Mouse (Mus musculus): ENCODE results near the gene Cphx1.
"Not testable (repeated sequence)": the region's sequence is repeated elsewhere in the genome, so short reads cannot be mapped to it uniquely, and the experiment has no call there.

The Cphx1 gene

GRCm38 (mm10) chr14:25938004-25938403, at the start of gene Cphx1:
Gene Cphx1, plus strand, starts transcription at chr14:25938304.
- not testable (repeated sequence) for DNase-seq

GRCm38 (mm10) chr14:25894566-25894965, 43.5 kb upstream of the Cphx1 start:
- DNase-seq, result not testable (repeated sequence)

- DNase-seq, result not testable (repeated sequence)
Measured at GRCm38 (mm10) chr14:25895686-25896085, 42.4 kb upstream of the Cphx1 start.

GRCm38 (mm10) chr14:25903000-25903399, 35.1 kb upstream of the Cphx1 start, which contains the start of gene Plac9a:
Gene Plac9a, minus strand, starts transcription at chr14:25903100.
- not testable (repeated sequence) for DNase-seq

- DNase-seq, result not testable (repeated sequence)
Measured at GRCm38 (mm10) chr14:25905243-25905642, 32.9 kb upstream of the Cphx1 start.

- DNase-seq, result not testable (repeated sequence)
Measured at GRCm38 (mm10) chr14:25907272-25907671, 30.8 kb upstream of the Cphx1 start.

- DNase-seq, result not testable (repeated sequence)
Measured at GRCm38 (mm10) chr14:25908976-25909375, 29.1 kb upstream of the Cphx1 start.

- DNase-seq, result not testable (repeated sequence)
Measured at GRCm38 (mm10) chr14:25918427-25919170, 19.5 kb upstream of the Cphx1 start.

GRCm38 (mm10) chr14:25926814-25927561, 11.1 kb upstream of the Cphx1 start:
- not testable (repeated sequence) for DNase-seq

GRCm38 (mm10) chr14:25927562-25927881, 10.6 kb upstream of the Cphx1 start, which contains the start of gene Tmem254a:
Gene Tmem254a, minus strand, starts transcription at chr14:25927672.
- DNase-seq, result not testable (repeated sequence)

GRCm38 (mm10) chr14:25936867-25937630, 1.1 kb upstream of the Cphx1 start:
- DNase-seq, result not testable (repeated sequence)

- DNase-seq, result not testable (repeated sequence)
Measured at GRCm38 (mm10) chr14:25957861-25958260, 19.8 kb downstream of the Cphx1 start.

- DNase-seq, result not testable (repeated sequence)
Measured at GRCm38 (mm10) chr14:25978371-25979241, 40.5 kb downstream of the Cphx1 start, which contains the start of gene Duxbl1. Gene Duxbl1, plus strand, starts transcription at chr14:25978577.

- DNase-seq, result not testable (repeated sequence)
Measured at GRCm38 (mm10) chr14:25979242-25979941, 41.3 kb downstream of the Cphx1 start.

GRCm38 (mm10) chr14:25981880-25982279, 43.8 kb downstream of the Cphx1 start:
- not testable (repeated sequence) for DNase-seq
